Mouse (Mus musculus): ENCODE measurements around the gene Topaz1. TPM values are rescaled to one million over a fixed set of nuclear protein-coding genes. Genes with fewer than 3 reads are reported as not detected.

Topaz1 gene
- polyA plus RNA-seq, 1 experiment from 2014 or later = not detected

GRCm38 (mm10) chr9:122732126-122732810 lies 14.9 kb upstream of the Topaz1 start:
- Histone ChIP-seq H3K27ac (replicated peaks; ENCODE audit: low read depth, low read length) (no peak overlapping the region), H3K4me3 (ENCODE audit: low read depth, low read length) (no peak overlapping the region), H3K9ac (ENCODE audit: low read length) (no peak overlapping the region), H3K36me3 (ENCODE audit: control insufficient read depth, insufficient read depth, low read length) (no peaks in the 10 kb centered on the region), H3K27me3 (ENCODE audit: control insufficient read depth, insufficient read depth, low read length) (no peaks in the 10 kb centered on the region), H3K4me1 (ENCODE audit: control insufficient read depth, insufficient read depth, low read length) (no peaks in the 10 kb centered on the region), H3K4me2 (ENCODE audit: low read depth, severe bottlenecking) (no peak overlapping the region; the same call in 1 of the 2 replicates), H3K9me3 (ENCODE audit: control insufficient read depth, low read length) (no peaks in the 10 kb centered on the region)
- WGBS = 73% methylated on average over 8 of the region's 8 CpGs
- ATAC-seq (ENCODE audit: insufficient number of reproducible peaks, low FRiP score, low TSS enrichment, low read depth) = no peak
- no peak for DNase-seq (ENCODE audit: low spot score)

GRCm38 (mm10) chr9:122733222-122733621 lies 13.9 kb upstream of the Topaz1 start:
- ATAC-seq (ENCODE audit: insufficient number of reproducible peaks, low FRiP score, low TSS enrichment, low read depth) = 0 out of 2 replicates have a peak, but pooled peaks have one; percentile 27
- no peak overlapping the region for H3K27ac ChIP-seq (replicated peaks; ENCODE audit: low read depth, low read length)
- WGBS = 31% methylated on average over 12 of the region's 12 CpGs
- H3K4me1 ChIP-seq (ENCODE audit: control insufficient read depth, insufficient read depth, low read length) = no peaks in the 10 kb centered on the region
- H3K9me3 ChIP-seq (ENCODE audit: control insufficient read depth, low read length) = no peaks in the 10 kb centered on the region
- H3K4me2 ChIP-seq (ENCODE audit: low read depth, severe bottlenecking) = no peak overlapping the region; the same call in 1 of the 2 replicates
- DNase-seq (ENCODE audit: low spot score) = peak; percentile 34
- H3K27me3 ChIP-seq (ENCODE audit: control insufficient read depth, insufficient read depth, low read length) = no peaks in the 10 kb centered on the region
- H3K36me3 ChIP-seq (ENCODE audit: control insufficient read depth, insufficient read depth, low read length) = no peaks in the 10 kb centered on the region
- no peak overlapping the region for H3K9ac ChIP-seq (ENCODE audit: low read length)
- 0 out of 2 replicates have a peak overlapping the region, but pooled peaks have one; percentile 15 for H3K4me3 ChIP-seq (ENCODE audit: low read depth, low read length)

GRCm38 (mm10) chr9:122734934-122735333 lies 12.2 kb upstream of the Topaz1 start:
- no peak overlapping the region for H3K9ac ChIP-seq (ENCODE audit: low read length)
- H3K36me3 ChIP-seq (ENCODE audit: control insufficient read depth, insufficient read depth, low read length) = no peaks in the 10 kb centered on the region
- H3K4me3 ChIP-seq (ENCODE audit: low read depth, low read length) = no peak overlapping the region
- H3K27me3 ChIP-seq (ENCODE audit: control insufficient read depth, insufficient read depth, low read length) = no peaks in the 10 kb centered on the region
- H3K4me2 ChIP-seq (ENCODE audit: low read depth, severe bottlenecking) = no peak overlapping the region
- no peak overlapping the region for H3K27ac ChIP-seq (replicated peaks; ENCODE audit: low read depth, low read length)
- no peaks in the 10 kb centered on the region for H3K4me1 ChIP-seq (ENCODE audit: control insufficient read depth, insufficient read depth, low read length)
- WGBS = 68% methylated on average over 7 of the region's 7 CpGs
- ATAC-seq (ENCODE audit: insufficient number of reproducible peaks, low FRiP score, low TSS enrichment, low read depth) = no peak
- no peaks in the 10 kb centered on the region for H3K9me3 ChIP-seq (ENCODE audit: control insufficient read depth, low read length)
- no peak for DNase-seq (ENCODE audit: low spot score)

GRCm38 (mm10) chr9:122736001-122736400 lies 11.1 kb upstream of the Topaz1 start:
- no peaks in the 10 kb centered on the region for H3K4me1 ChIP-seq (ENCODE audit: control insufficient read depth, insufficient read depth, low read length)
- H3K27ac ChIP-seq (replicated peaks; ENCODE audit: low read depth, low read length) = no peak overlapping the region
- H3K4me2 ChIP-seq (ENCODE audit: low read depth, severe bottlenecking) = no peak overlapping the region
- ATAC-seq (ENCODE audit: insufficient number of reproducible peaks, low FRiP score, low TSS enrichment, low read depth) (no peak), DNase-seq (ENCODE audit: low spot score) (no peak)
- no peak overlapping the region for H3K9ac ChIP-seq (ENCODE audit: low read length)
- H3K9me3 ChIP-seq (ENCODE audit: control insufficient read depth, low read length) = no peaks in the 10 kb centered on the region
- no peak overlapping the region for H3K4me3 ChIP-seq (ENCODE audit: low read depth, low read length)
- no peaks in the 10 kb centered on the region for H3K36me3 ChIP-seq (ENCODE audit: control insufficient read depth, insufficient read depth, low read length)
- 82% methylated on average over 2 of the region's 2 CpGs for WGBS
- no peaks in the 10 kb centered on the region for H3K27me3 ChIP-seq (ENCODE audit: control insufficient read depth, insufficient read depth, low read length)

- Histone ChIP-seq H3K4me3 (ENCODE audit: low read depth, low read length) (no peak overlapping the region), H3K27ac (replicated peaks; ENCODE audit: low read depth, low read length) (no peak overlapping the region), H3K36me3 (ENCODE audit: control insufficient read depth, insufficient read depth, low read length) (no peaks in the 10 kb centered on the region), H3K9ac (ENCODE audit: low read length) (no peak overlapping the region), H3K4me1 (ENCODE audit: control insufficient read depth, insufficient read depth, low read length) (no peaks in the 10 kb centered on the region), H3K9me3 (ENCODE audit: control insufficient read depth, low read length) (no peaks in the 10 kb centered on the region), H3K27me3 (ENCODE audit: control insufficient read depth, insufficient read depth, low read length) (no peaks in the 10 kb centered on the region), H3K4me2 (ENCODE audit: low read depth, severe bottlenecking) (no peak overlapping the region)
- ATAC-seq (ENCODE audit: insufficient number of reproducible peaks, low FRiP score, low TSS enrichment, low read depth) (no peak), DNase-seq (ENCODE audit: low spot score) (peak; percentile 60)
- 25% methylated on average over 4 of the region's 4 CpGs for WGBS
These were observed 10.4 kb upstream of the Topaz1 start for GRCm38 (mm10) chr9:122736742-122737141.

GRCm38 (mm10) chr9:122745879-122746278 lies 1.3 kb upstream of the Topaz1 start:
- Histone ChIP-seq H3K36me3 (ENCODE audit: control insufficient read depth, insufficient read depth, low read length) (no peaks in the 10 kb centered on the region), H3K27ac (replicated peaks; ENCODE audit: low read depth, low read length) (no peak overlapping the region), H3K9ac (ENCODE audit: low read length) (no peak overlapping the region), H3K4me1 (ENCODE audit: control insufficient read depth, insufficient read depth, low read length) (no peaks in the 10 kb centered on the region), H3K27me3 (ENCODE audit: control insufficient read depth, insufficient read depth, low read length) (no peaks in the 10 kb centered on the region), H3K4me2 (ENCODE audit: low read depth, severe bottlenecking) (no peak overlapping the region), H3K9me3 (ENCODE audit: control insufficient read depth, low read length) (no peaks in the 10 kb centered on the region), H3K4me3 (ENCODE audit: low read depth, low read length) (no peak overlapping the region)
- 90% methylated on average over 1 of the region's 1 CpGs for WGBS
- no peak for ATAC-seq (ENCODE audit: insufficient number of reproducible peaks, low FRiP score, low TSS enrichment, low read depth)
- no peak for DNase-seq (ENCODE audit: low spot score)

- DNase-seq (ENCODE audit: low spot score) = no peak
These were observed 10.5 kb downstream of the Topaz1 start for GRCm38 (mm10) chr9:122757614-122758013.

GRCm38 (mm10) chr9:122760111-122760510 lies 13.0 kb downstream of the Topaz1 start:
- Histone ChIP-seq H3K36me3 (ENCODE audit: control insufficient read depth, insufficient read depth, low read length) (no peaks in the 10 kb centered on the region), H3K4me2 (ENCODE audit: low read depth, severe bottlenecking) (no peak overlapping the region), H3K27me3 (ENCODE audit: control insufficient read depth, insufficient read depth, low read length) (no peaks in the 10 kb centered on the region), H3K4me1 (ENCODE audit: control insufficient read depth, insufficient read depth, low read length) (no peaks in the 10 kb centered on the region), H3K27ac (replicated peaks; ENCODE audit: low read depth, low read length) (no peak overlapping the region), H3K9ac (ENCODE audit: low read length) (no peak overlapping the region), H3K4me3 (ENCODE audit: low read depth, low read length) (no peak overlapping the region), H3K9me3 (ENCODE audit: control insufficient read depth, low read length) (no peaks in the 10 kb centered on the region)
- no peak for ATAC-seq (ENCODE audit: insufficient number of reproducible peaks, low FRiP score, low TSS enrichment, low read depth)
- no peak for DNase-seq (ENCODE audit: low spot score)

More at GRCm38 (mm10) chr9:122757614-122758013, 10.5 kb downstream of the Topaz1 start:
- Histone ChIP-seq H3K9ac (ENCODE audit: low read length) (no peak overlapping the region), H3K27ac (replicated peaks; ENCODE audit: low read depth, low read length) (no peak overlapping the region), H3K4me3 (ENCODE audit: low read depth, low read length) (no peak overlapping the region), H3K4me2 (ENCODE audit: low read depth, severe bottlenecking) (no peak overlapping the region), H3K4me1 (ENCODE audit: control insufficient read depth, insufficient read depth, low read length) (no peaks in the 10 kb centered on the region), H3K9me3 (ENCODE audit: control insufficient read depth, low read length) (no peaks in the 10 kb centered on the region), H3K27me3 (ENCODE audit: control insufficient read depth, insufficient read depth, low read length) (no peaks in the 10 kb centered on the region), H3K36me3 (ENCODE audit: control insufficient read depth, insufficient read depth, low read length) (no peaks in the 10 kb centered on the region)
- 69% methylated on average over 2 of the region's 2 CpGs for WGBS
- no peak for ATAC-seq (ENCODE audit: insufficient number of reproducible peaks, low FRiP score, low TSS enrichment, low read depth)

GRCm38 (mm10) chr9:122785231-122785630 lies 38.1 kb downstream of the Topaz1 start:
- ATAC-seq (ENCODE audit: insufficient number of reproducible peaks, low FRiP score, low TSS enrichment, low read depth) (no peak), DNase-seq (ENCODE audit: low spot score) (no peak)
- WGBS = 81% methylated on average over 5 of the region's 5 CpGs
- no peaks in the 10 kb centered on the region for H3K9me3 ChIP-seq (ENCODE audit: control insufficient read depth, low read length)
- H3K27me3 ChIP-seq (ENCODE audit: control insufficient read depth, insufficient read depth, low read length) = no peaks in the 10 kb centered on the region
- H3K9ac ChIP-seq (ENCODE audit: low read length) = no peak overlapping the region
- no peak overlapping the region for H3K27ac ChIP-seq (replicated peaks; ENCODE audit: low read depth, low read length)
- no peak overlapping the region for H3K4me3 ChIP-seq (ENCODE audit: low read depth, low read length)
- no peaks in the 10 kb centered on the region for H3K36me3 ChIP-seq (ENCODE audit: control insufficient read depth, insufficient read depth, low read length)
- no peak overlapping the region for H3K4me2 ChIP-seq (ENCODE audit: low read depth, severe bottlenecking)
- no peaks in the 10 kb centered on the region for H3K4me1 ChIP-seq (ENCODE audit: control insufficient read depth, insufficient read depth, low read length)

Data from limb, embryonic 11.5 days (tissue).